Mouse (Mus musculus): ENCODE measurements around the gene Trpc2. TPM values are rescaled to one million over a fixed set of nuclear protein-coding genes. Genes with fewer than 3 reads are reported as not detected.
"Not testable (repeated sequence)": the region's sequence is repeated elsewhere in the genome, so short reads cannot be mapped to it uniquely, and the experiment has no call there.

The Trpc2 gene
- polyA plus RNA-seq (2016; fragmentation: Nextera tagmentation; extraction: Ambion mirVana): 0.28 TPM in 1 of 2 replicates, not detected in the other

GRCm38 (mm10) chr7:102082816-102083215, at the start of gene Trpc2:
Gene Trpc2, plus strand, starts transcription at chr7:102083116.
- Histone ChIP-seq H3K27ac (no peak within 1 kb of the TSS), H3K36me3 (peaks cover 84% of the 10 kb centered on the region), H3K27me3 (no peaks in the 10 kb centered on the region), H3K4me2 (replicated peaks) (no peak within 1 kb of the TSS), H3K4me3 (no peak within 1 kb of the TSS), H3K9ac (no peak within 1 kb of the TSS), H3K9me3 (no peaks in the 10 kb centered on the region), H3K4me1 (no peaks in the 10 kb centered on the region)
- no peak for ATAC-seq (ENCODE audit: insufficient number of reproducible peaks, insufficient read depth, low FRiP score, low TSS enrichment)
- WGBS: 83% methylated on average over 5 of the region's 5 CpGs

- H3K27me3 ChIP-seq: no peaks in the 10 kb centered on the region
- no peak overlapping the region for H3K4me2 ChIP-seq (replicated peaks)
- WGBS: 88% methylated on average over 1 of the region's 1 CpGs
- no peaks in the 10 kb centered on the region for H3K9me3 ChIP-seq
- no peak overlapping the region for H3K4me3 ChIP-seq
- H3K9ac ChIP-seq: no peak overlapping the region
- no peak for ATAC-seq (ENCODE audit: insufficient number of reproducible peaks, insufficient read depth, low FRiP score, low TSS enrichment)
- H3K27ac ChIP-seq: no peak overlapping the region
- H3K36me3 ChIP-seq: peaks cover 83% of the 10 kb centered on the region
- no peaks in the 10 kb centered on the region for H3K4me1 ChIP-seq
These were observed 48.0 kb upstream of the Trpc2 start for GRCm38 (mm10) chr7:102034904-102035303.

- H3K4me1 ChIP-seq: no peaks in the 10 kb centered on the region
- H3K27ac ChIP-seq: no peak overlapping the region
- H3K36me3 ChIP-seq: peaks cover 85% of the 10 kb centered on the region
- H3K9me3 ChIP-seq: no peaks in the 10 kb centered on the region
- H3K4me3 ChIP-seq: no peak overlapping the region
- ATAC-seq (ENCODE audit: insufficient number of reproducible peaks, insufficient read depth, low FRiP score, low TSS enrichment): no peak
- H3K27me3 ChIP-seq: no peaks in the 10 kb centered on the region
- no peak overlapping the region for H3K4me2 ChIP-seq (replicated peaks)
- WGBS: 97% methylated on average over 2 of the region's 2 CpGs
- H3K9ac ChIP-seq: no peak overlapping the region
These were observed 47.4 kb upstream of the Trpc2 start for GRCm38 (mm10) chr7:102035534-102035933.

GRCm38 (mm10) chr7:102037318-102037717, 45.6 kb upstream of the Trpc2 start:
- peaks cover 78% of the 10 kb centered on the region for H3K36me3 ChIP-seq
- WGBS: 90% methylated on average over 3 of the region's 3 CpGs
- no peak overlapping the region for H3K9ac ChIP-seq

GRCm38 (mm10) chr7:102042314-102042713, 40.6 kb upstream of the Trpc2 start:
- WGBS: 80% methylated on average over 2 of the region's 2 CpGs
- Histone ChIP-seq H3K27ac (no peak overlapping the region), H3K27me3 (no peaks in the 10 kb centered on the region), H3K4me2 (replicated peaks) (no peak overlapping the region), H3K4me3 (no peak overlapping the region), H3K9me3 (no peaks in the 10 kb centered on the region), H3K9ac (no peak overlapping the region), H3K36me3 (peaks cover 41% of the 10 kb centered on the region), H3K4me1 (no peaks in the 10 kb centered on the region)
- ATAC-seq (ENCODE audit: insufficient number of reproducible peaks, insufficient read depth, low FRiP score, low TSS enrichment): no peak

More at GRCm38 (mm10) chr7:102037318-102037717, 45.6 kb upstream of the Trpc2 start:
- Histone ChIP-seq H3K4me2 (replicated peaks) (no peak overlapping the region), H3K4me1 (no peaks in the 10 kb centered on the region), H3K27me3 (no peaks in the 10 kb centered on the region), H3K27ac (no peak overlapping the region), H3K9me3 (no peaks in the 10 kb centered on the region), H3K4me3 (no peak overlapping the region)
- no peak for ATAC-seq (ENCODE audit: insufficient number of reproducible peaks, insufficient read depth, low FRiP score, low TSS enrichment)

- not testable (repeated sequence) for H3K27me3 ChIP-seq; H3K4me1 ChIP-seq; H3K9ac ChIP-seq; H3K4me2 ChIP-seq (replicated peaks); ATAC-seq (ENCODE audit: insufficient number of reproducible peaks, insufficient read depth, low FRiP score, low TSS enrichment); H3K4me3 ChIP-seq; H3K27ac ChIP-seq; H3K9me3 ChIP-seq
- H3K36me3 ChIP-seq: peaks cover 16% of the 10 kb centered on the region
These were observed 34.4 kb upstream of the Trpc2 start for GRCm38 (mm10) chr7:102048524-102048923.

DNA sequence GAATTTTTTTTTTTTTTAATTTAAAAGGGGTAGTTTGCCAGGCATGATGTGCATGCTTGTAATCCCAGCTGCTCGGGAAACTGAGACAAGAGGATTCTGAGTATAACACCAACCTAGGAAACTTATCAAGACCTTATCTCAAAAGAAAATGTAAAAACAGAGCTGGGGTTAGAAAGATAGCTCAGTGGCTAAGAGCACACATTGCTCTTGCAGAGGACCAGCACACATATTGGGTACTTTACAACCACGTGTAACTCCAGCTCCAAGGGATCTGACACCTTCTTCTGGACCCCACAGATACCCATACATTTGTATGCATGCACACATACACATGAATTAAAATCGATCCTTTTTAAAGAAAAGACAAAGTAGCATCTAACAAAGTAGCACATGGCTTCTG, 21.6 kb upstream of the Trpc2 start:
- Histone ChIP-seq H3K4me2 (replicated peaks) (no peak overlapping the region), H3K4me3 (no peak overlapping the region), H3K9me3 (no peaks in the 10 kb centered on the region), H3K27me3 (no peaks in the 10 kb centered on the region), H3K4me1 (peaks cover 13% of the 10 kb centered on the region), H3K27ac (no peak overlapping the region), H3K36me3 (peaks cover 17% of the 10 kb centered on the region), H3K9ac (no peak overlapping the region)
- ATAC-seq (ENCODE audit: insufficient number of reproducible peaks, insufficient read depth, low FRiP score, low TSS enrichment): no peak
- WGBS: 89% methylated on average over 3 of the region's 3 CpGs

DNA sequence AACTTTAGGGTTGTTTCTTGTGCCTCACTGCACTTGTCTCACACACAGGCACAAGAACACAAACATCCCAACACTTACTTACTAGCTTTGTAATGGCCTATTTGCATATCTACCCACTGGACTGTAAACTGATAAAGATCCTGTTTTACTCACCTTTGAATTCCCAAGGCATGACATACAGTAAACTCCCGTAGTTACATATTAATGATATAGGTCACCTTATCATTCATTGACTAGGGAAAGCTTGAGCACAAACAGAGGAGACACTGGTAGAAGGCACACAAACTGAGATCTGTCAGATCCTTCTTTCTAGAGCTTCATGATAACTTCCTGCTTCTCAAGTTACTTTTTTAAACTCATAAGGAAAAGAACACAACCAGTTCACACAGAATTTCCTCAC, 20.7 kb upstream of the Trpc2 start:
- peaks cover 13% of the 10 kb centered on the region for H3K36me3 ChIP-seq
- peaks cover 17% of the 10 kb centered on the region for H3K4me1 ChIP-seq
- H3K9ac ChIP-seq: no peak overlapping the region
- H3K27me3 ChIP-seq: no peaks in the 10 kb centered on the region
- no peak overlapping the region for H3K4me2 ChIP-seq (replicated peaks)
- H3K4me3 ChIP-seq: no peak overlapping the region
- ATAC-seq (ENCODE audit: insufficient number of reproducible peaks, insufficient read depth, low FRiP score, low TSS enrichment): no peak
- 89% methylated on average over 1 of the region's 1 CpGs for WGBS
- H3K9me3 ChIP-seq: no peaks in the 10 kb centered on the region
- no peak overlapping the region for H3K27ac ChIP-seq

DNA sequence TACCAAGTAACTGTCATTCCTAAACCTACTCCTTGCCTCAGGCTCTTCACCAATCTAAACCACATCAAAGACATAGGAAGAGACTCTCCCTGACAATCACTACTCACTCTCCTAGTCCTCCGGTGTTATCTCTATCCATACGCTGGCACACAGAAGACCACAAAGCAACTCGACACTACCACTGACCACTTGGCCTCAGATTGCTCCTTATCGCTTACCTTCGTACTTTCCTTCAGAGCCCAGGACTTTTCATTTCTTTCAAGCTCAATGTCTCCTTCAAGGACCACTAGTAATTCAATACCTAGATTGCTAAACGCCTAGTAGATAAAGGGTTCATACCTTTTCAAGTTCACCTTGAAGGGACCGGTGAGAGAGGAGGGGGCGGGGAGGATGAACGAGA, 19.0 kb upstream of the Trpc2 start:
- Histone ChIP-seq H3K9me3 (no peaks in the 10 kb centered on the region), H3K27me3 (no peaks in the 10 kb centered on the region), H3K27ac (no peak overlapping the region), H3K4me3 (peak overlapping the region; percentile 64), H3K4me1 (peaks cover 17% of the 10 kb centered on the region), H3K4me2 (replicated peaks) (peak overlapping the region; percentile 74), H3K36me3 (peaks cover 15% of the 10 kb centered on the region), H3K9ac (no peak overlapping the region; the same call in 1 of the 2 replicates)
- WGBS: 83% methylated on average over 9 of the region's 9 CpGs
- no peak for ATAC-seq (ENCODE audit: insufficient number of reproducible peaks, insufficient read depth, low FRiP score, low TSS enrichment)

DNA sequence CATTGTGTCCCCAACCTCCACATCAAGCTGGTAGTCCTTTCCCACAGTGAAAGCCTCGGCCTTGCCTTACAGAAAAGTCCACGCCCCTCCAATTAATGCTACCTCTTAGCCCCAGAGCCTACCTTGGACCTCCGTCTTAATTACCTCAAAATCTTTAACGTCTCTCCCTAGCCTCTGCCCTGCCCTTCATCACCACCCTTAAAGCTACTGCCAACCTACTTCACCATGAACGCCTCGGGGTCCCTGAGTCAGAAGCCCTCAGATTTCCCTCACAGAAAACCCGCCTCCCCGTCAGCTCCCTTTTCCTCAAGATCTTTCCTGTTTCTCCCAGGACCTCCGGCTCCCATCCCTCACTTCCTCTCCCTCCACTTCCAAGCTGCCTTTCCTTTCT, 18.3 kb upstream of the Trpc2 start:
- WGBS: under 1% methylated on average over 9 of the region's 9 CpGs
- no peaks in the 10 kb centered on the region for H3K27me3 ChIP-seq
- no peaks in the 10 kb centered on the region for H3K9me3 ChIP-seq
- H3K4me1 ChIP-seq: peaks cover 17% of the 10 kb centered on the region
- peak overlapping the region; percentile 78; the same call in 1 of the 2 replicates for H3K27ac ChIP-seq
- ATAC-seq (ENCODE audit: insufficient number of reproducible peaks, insufficient read depth, low FRiP score, low TSS enrichment): no peak
- H3K36me3 ChIP-seq: peaks cover 7% of the 10 kb centered on the region; the same call in 1 of the 2 replicates
- H3K9ac ChIP-seq: peak overlapping the region; percentile 64
- peak overlapping the region; percentile 64 for H3K4me3 ChIP-seq
- peak overlapping the region; percentile 74 for H3K4me2 ChIP-seq (replicated peaks)

DNA sequence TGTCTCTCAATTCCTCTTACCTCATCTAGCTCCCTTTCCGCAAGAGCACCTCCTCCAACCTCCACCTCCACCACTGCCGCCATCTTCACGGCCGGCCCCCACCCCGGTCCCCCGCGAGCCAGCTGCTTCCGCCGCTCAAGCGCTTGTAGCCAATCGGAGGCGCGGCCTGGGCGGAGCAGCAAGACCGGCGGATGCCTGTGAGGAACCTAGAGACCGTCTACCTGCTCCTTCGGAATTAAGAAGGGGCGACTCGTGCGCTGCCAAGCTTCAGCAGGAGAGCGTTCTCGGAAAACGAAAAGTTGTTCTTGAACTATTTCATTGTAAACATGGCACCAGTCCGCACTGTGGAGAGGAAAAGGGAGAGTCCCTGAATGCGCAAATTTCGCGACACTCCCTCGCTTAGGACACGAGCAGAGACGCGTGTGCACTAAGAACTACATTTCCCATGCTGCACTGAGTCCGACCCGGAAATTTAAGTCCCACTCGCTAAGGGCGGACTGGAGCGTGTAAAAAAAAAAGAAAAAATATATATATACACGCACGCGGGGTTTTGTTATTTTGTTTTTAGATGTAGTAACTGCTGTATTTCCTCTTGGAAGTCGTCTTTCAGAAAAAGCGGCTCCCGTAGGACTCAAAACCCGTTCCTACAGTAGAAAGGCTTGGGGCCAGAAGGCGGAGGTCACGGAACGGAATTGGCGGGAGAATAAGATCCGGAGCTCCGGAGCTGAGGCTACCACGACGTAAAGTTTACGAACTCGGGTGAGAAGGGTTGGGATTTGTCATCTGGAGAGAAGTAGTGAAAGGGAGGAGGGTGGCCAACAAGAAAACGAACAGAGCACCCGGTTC, 17.6 kb upstream of the Trpc2 start, which contains the start of the genes Rnf121, Xndc1 and Xntrpc:
Rnf121 (minus strand) TSS at position 424 of the 846 bp plus-strand sequence.
Xndc1 (plus strand) TSS at position 466 of the 846 bp plus-strand sequence.
Xntrpc (plus strand) TSS at position 668 of the 846 bp plus-strand sequence.
- Histone ChIP-seq H3K4me1 (peaks cover 17% of the 10 kb centered on the region), H3K27me3 (no peaks in the 10 kb centered on the region), H3K4me3 (peak within 1 kb of the TSS; percentile 64), H3K36me3 (peaks cover 3% of the 10 kb centered on the region; the same call in 1 of the 2 replicates), H3K27ac (peak within 1 kb of the TSS; percentile 78), H3K9me3 (no peaks in the 10 kb centered on the region), H3K9ac (peak within 1 kb of the TSS; percentile 64), H3K4me2 (replicated peaks) (peak within 1 kb of the TSS; percentile 74)
- under 1% methylated on average over 56 of the region's 56 CpGs for WGBS
- peak; percentile 99 for ATAC-seq (ENCODE audit: insufficient number of reproducible peaks, insufficient read depth, low FRiP score, low TSS enrichment)

GRCm38 (mm10) chr7:102066363-102066762, 16.6 kb upstream of the Trpc2 start:
- ATAC-seq (ENCODE audit: insufficient number of reproducible peaks, insufficient read depth, low FRiP score, low TSS enrichment): no peak
- H3K4me3 ChIP-seq: peak overlapping the region; percentile 64
- H3K27me3 ChIP-seq: no peaks in the 10 kb centered on the region
- H3K9me3 ChIP-seq: no peaks in the 10 kb centered on the region
- H3K36me3 ChIP-seq: peaks cover 5% of the 10 kb centered on the region; the same call in 1 of the 2 replicates
- WGBS: 74% methylated on average over 6 of the region's 6 CpGs
- peaks cover 17% of the 10 kb centered on the region for H3K4me1 ChIP-seq
- no peak overlapping the region for H3K27ac ChIP-seq
- peak overlapping the region; percentile 64 for H3K9ac ChIP-seq
- H3K4me2 ChIP-seq (replicated peaks): peak overlapping the region; percentile 74
